Mouse (Mus musculus) embryonic facial prominence, embryonic 11.5 days (tissue): Measurements from ENCODE around the gene Gm28043. TPM values are rescaled to one million over a fixed set of nuclear protein-coding genes. Genes with fewer than 3 reads are reported as not detected.
"Not testable (repeated sequence)": the region's sequence is repeated elsewhere in the genome, so short reads cannot be mapped to it uniquely, and the experiment has no call there.

ENCODE experiments used
- ATAC-seq: fragments of 200-750 bp; cut with Nextera tagmentation; replicated peaks from 2 replicates; pipeline ENCODE4 v1.8.0; 2017; ENCODE audit warnings: low read depth; ENCODE audit not compliant: insufficient number of reproducible peaks, low FRiP score, low TSS enrichment
- DNase-seq: peaks from one replicate; pipeline ENCODE4 v3.0.0-alpha.2; 2015; ENCODE audit warnings: low spot score
- H3K27ac ChIP-seq: fragments of 300-500 bp; sonication (generic); replicated peaks from 2 replicates; pipeline ENCODE4 v1.5.1; 2014; ENCODE audit warnings: mild to moderate bottlenecking, low read depth, low read length, control low read depth
- H3K27me3 ChIP-seq: fragments of 300-500 bp; sonication (generic); 2 replicates; pipeline ENCODE4 v1.6.1; 2014; ENCODE audit warnings: mild to moderate bottlenecking, low read length, moderate library complexity, mixed read lengths; ENCODE audit not compliant: control insufficient read depth, insufficient read depth
- H3K36me3 ChIP-seq: fragments of 300-500 bp; sonication (generic); replicated peaks from 2 replicates; pipeline ENCODE4 v1.6.1; 2014; ENCODE audit warnings: low read depth, mild to moderate bottlenecking, low read length, moderate library complexity, mixed read lengths; ENCODE audit not compliant: control insufficient read depth, insufficient read depth
- H3K4me1 ChIP-seq: fragments of 300-500 bp; sonication (generic); 2 replicates; pipeline ENCODE4 v1.6.1; 2014; ENCODE audit warnings: low read length, mixed read lengths; ENCODE audit not compliant: control insufficient read depth, insufficient read depth
- H3K4me2 ChIP-seq: fragments of 300-500 bp; sonication (generic); 2 replicates; pipeline ENCODE4 v1.6.1; 2014; ENCODE audit warnings: low read depth, mild to moderate bottlenecking, control low read depth, low read length, moderate library complexity
- H3K4me3 ChIP-seq: fragments of 300-500 bp; sonication (generic); 2 replicates; pipeline ENCODE4 v1.5.1; 2014; ENCODE audit warnings: low read depth, low read length, control low read depth
- H3K9ac ChIP-seq: fragments of 300-500 bp; sonication (generic); replicated peaks from 2 replicates; pipeline ENCODE4 v1.6.1; 2014; ENCODE audit warnings: mild to moderate bottlenecking, control low read depth, low read length
- H3K9me3 ChIP-seq: fragments of 300-500 bp; sonication (generic); replicated peaks from 2 replicates; pipeline ENCODE4 v1.6.1; 2016; ENCODE audit warnings: mild to moderate bottlenecking, low read length, inconsistent platforms, mixed read lengths; ENCODE audit not compliant: control insufficient read depth
- WGBS: fragments of 180-500 bp; shearing (Covaris S2); extraction: QIAGEN DNeasy Blood & Tissue Kit; methylation state at CpG from one replicate; pipeline ENCODE4 v1.1.7; 2014; 5-methylcytosine and 5-hydroxymethylcytosine counted together
- polyA plus RNA-seq: library from polyadenylated mRNA; unstranded; fragments of >200 nt; fragmentation: Nextera tagmentation; extraction: Ambion mirVana; gene quantifications from 2 replicates; pipeline ENCODE4 v1.2.1, GENCODE M21; 2014

Gm28043 gene
- polyA plus RNA-seq, 1 experiment from 2014 or later: 2.1 TPM

DNA sequence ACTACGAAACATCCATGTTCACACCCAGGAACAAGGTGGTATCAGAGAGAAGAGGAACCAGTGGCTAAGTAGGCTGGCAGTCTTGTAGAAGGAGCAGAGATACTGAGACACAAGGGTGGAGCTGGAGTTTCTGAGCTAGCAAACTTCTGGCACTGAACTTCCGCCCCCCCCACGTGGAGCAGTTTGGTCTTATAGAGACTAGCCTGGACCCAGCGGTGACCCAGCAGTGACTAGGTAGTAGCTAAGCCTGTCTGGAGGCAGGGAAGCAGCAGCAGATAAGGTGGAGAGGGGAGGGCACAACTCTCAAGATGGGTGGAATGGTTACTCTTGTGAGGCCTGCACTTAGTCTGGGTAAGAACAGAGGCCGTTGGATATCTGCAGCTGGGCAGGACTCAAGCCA lies 94.1 kb downstream of the Gm28043 start:
- H3K4me1 ChIP-seq: no peaks in the 10 kb centered on the region; the same call in 1 of the 2 replicates
- H3K27me3 ChIP-seq: no peaks in the 10 kb centered on the region

DNA sequence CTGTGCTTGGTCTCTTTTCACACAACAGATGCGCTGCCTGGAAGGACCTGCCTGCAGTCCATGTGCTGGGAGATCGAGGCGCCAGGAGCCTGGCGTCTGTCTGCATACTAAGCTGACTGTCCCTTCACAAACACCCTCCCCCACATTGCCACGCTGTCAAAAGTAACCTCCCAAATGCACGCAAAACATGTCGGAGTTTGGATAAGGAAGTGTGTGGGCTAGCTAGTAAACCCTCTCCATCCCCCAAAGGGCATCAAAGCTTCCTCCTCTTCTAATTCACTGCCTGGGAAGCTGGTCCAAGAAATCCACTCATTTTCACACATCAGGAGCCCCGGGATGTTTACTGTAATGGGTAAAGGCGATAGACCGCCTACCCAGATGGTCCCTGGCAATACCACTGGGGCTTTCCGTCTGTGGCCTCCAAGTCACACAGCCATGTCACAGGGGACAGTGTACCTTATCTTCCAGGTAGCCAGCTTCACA lies 95.9 kb downstream of the Gm28043 start:
- Histone ChIP-seq H3K36me3 (no peaks in the 10 kb centered on the region; the same call in 1 of the 2 replicates), H3K27ac (no peak overlapping the region), H3K9me3 (no peaks in the 10 kb centered on the region), H3K9ac (no peak overlapping the region), H3K27me3 (no peaks in the 10 kb centered on the region), H3K4me3 (no peak overlapping the region), H3K4me1 (no peaks in the 10 kb centered on the region; the same call in 1 of the 2 replicates), H3K4me2 (no peak overlapping the region)
- DNase-seq (no peak), ATAC-seq (no peak)
- WGBS: 77% methylated on average over 11 of the region's 11 CpGs

More for the DNA sequence above, 94.1 kb downstream of the Gm28043 start:
- DNase-seq: no peak
- no peak overlapping the region for H3K4me3 ChIP-seq
- WGBS: 79% methylated on average over 5 of the region's 5 CpGs
- no peak for ATAC-seq
- no peak overlapping the region for H3K27ac ChIP-seq
- H3K9me3 ChIP-seq: no peaks in the 10 kb centered on the region
- H3K9ac ChIP-seq: no peak overlapping the region
- H3K36me3 ChIP-seq: no peaks in the 10 kb centered on the region; the same call in 1 of the 2 replicates
- no peak overlapping the region for H3K4me2 ChIP-seq

DNA sequence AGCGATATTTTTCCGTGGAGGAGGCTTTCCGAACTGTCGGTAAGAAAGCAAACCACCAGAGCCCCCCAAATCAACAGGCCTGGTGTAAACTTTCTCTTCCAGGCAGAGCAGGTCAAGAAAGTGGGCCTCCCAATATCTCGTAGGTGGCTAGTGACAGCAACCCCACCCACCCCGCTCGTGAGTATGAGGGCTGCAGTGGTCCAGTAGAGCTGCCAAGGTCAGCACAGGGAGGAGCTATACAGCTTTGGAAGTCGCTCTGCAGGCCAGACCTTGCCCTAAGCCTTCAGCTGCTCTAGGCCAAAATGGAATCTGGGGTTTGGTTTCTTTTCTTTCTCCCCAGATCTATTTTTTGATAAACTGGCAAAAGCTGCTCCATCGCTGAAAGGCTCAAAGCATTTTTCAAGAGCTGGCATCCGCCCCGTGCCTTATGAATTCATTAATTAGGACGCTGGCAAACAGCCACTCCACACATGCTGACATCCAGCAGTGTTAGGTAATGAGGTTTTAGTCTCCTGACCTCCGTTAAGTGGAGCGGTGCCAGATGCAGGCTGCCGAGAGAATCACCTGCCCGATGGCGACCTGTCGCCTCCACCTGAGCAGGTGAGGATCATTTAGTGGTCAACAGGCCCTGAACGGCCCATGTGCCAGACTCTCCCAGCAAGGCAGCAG lies 96.5 kb downstream of the Gm28043 start:
- Histone ChIP-seq H3K9me3 (no peaks in the 10 kb centered on the region), H3K4me3 (no peak overlapping the region), H3K4me2 (no peak overlapping the region), H3K27me3 (no peaks in the 10 kb centered on the region), H3K9ac (no peak overlapping the region), H3K4me1 (no peaks in the 10 kb centered on the region; the same call in 1 of the 2 replicates), H3K27ac (no peak overlapping the region), H3K36me3 (no peaks in the 10 kb centered on the region; the same call in 1 of the 2 replicates)
- DNase-seq (no peak), ATAC-seq (no peak)
- 84% methylated on average over 19 of the region's 19 CpGs for WGBS

DNA sequence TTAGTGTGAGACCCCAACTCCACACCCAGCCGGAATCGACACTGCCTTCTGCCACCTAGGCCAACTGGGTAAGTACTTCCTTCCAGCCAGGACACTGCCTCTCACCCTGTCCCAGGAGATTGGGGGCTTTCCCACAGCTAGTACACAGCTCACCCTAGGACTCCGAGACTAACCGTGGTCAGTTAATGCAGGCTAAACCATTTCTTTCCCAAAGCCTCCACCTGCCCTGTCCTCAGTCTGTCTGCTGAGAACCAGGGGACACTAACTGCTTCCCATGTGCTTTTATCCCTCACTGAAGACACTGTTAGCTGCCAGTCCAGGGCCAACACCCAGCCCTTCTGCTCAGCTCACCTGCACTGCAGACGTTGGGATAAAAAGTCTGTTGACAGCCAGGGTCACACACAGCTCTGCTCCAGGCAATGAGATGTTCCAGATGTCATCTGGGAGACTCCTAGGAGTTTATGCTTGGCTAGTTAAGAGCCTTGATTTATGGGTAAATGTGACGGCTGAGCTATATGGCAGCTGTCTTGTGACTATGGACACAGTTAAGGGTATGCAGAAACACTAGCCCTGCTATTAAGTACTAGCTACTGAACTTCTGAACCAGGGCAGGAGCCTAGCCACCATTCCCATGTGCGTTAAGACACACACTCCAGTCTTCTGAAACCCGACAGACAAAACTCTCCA lies 97.2 kb downstream of the Gm28043 start:
- H3K27ac ChIP-seq: no peak overlapping the region
- H3K36me3 ChIP-seq: no peaks in the 10 kb centered on the region; the same call in 1 of the 2 replicates
- no peak overlapping the region for H3K4me2 ChIP-seq
- no peak overlapping the region for H3K4me3 ChIP-seq
- H3K27me3 ChIP-seq: no peaks in the 10 kb centered on the region
- H3K4me1 ChIP-seq: no peaks in the 10 kb centered on the region; the same call in 1 of the 2 replicates
- H3K9ac ChIP-seq: no peak overlapping the region
- no peaks in the 10 kb centered on the region for H3K9me3 ChIP-seq
- DNase-seq: no peak
- 76% methylated on average over 8 of the region's 8 CpGs for WGBS
- no peak for ATAC-seq

DNA sequence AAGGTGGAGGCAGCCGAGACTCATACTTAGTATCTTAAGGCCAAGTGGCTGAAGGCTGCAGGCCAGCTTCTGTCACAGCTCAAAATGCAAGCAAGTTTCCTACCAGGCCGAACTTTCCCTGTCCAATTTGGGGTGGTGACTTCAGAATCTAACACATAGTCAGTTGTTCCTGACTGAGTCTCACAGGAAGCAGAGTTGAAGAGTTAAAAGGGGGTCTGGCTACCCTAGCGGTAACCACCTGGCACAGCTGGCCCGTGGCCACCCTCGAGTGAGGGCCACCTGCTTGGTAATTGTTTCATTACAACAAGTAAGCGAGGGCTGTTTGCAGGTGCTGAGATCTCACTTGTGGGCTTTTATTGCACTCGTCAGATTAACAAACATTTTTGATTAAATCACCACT lies 97.9 kb downstream of the Gm28043 start:
- ATAC-seq (no peak), DNase-seq (no peak)
- no peaks in the 10 kb centered on the region for H3K9me3 ChIP-seq
- no peak overlapping the region for H3K4me3 ChIP-seq
- no peak overlapping the region for H3K4me2 ChIP-seq
- no peak overlapping the region for H3K9ac ChIP-seq
- no peaks in the 10 kb centered on the region; the same call in 1 of the 2 replicates for H3K36me3 ChIP-seq
- H3K27me3 ChIP-seq: no peaks in the 10 kb centered on the region
- H3K4me1 ChIP-seq: no peaks in the 10 kb centered on the region; the same call in 1 of the 2 replicates
- H3K27ac ChIP-seq: no peak overlapping the region
- WGBS: 66% methylated on average over 7 of the region's 7 CpGs

DNA sequence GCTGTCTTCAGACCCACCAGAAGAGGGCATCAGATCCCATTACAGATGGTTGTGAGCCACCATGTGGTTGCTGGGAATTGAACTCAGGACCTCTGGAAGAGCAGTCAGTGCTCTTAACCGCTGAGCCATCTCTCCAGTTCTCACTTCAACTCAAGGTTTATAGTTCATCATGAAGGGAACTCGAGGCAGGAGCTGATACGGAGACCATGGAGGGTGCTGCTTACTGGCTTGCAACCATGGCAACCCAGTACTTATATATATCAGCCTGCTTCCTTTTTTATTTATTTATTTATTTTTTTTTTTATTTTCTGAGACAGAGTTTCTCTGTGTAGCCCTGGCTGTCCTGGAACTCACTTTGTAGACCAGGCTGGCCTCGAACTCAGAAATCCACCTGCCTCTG lies 99.1 kb downstream of the Gm28043 start:
- not testable (repeated sequence) for ATAC-seq, H3K36me3 ChIP-seq, H3K27ac ChIP-seq, H3K9me3 ChIP-seq, H3K9ac ChIP-seq, DNase-seq, H3K4me1 ChIP-seq, H3K4me3 ChIP-seq, H3K4me2 ChIP-seq, H3K27me3 ChIP-seq
- WGBS: 96% methylated on average over 4 of the region's 4 CpGs

DNA sequence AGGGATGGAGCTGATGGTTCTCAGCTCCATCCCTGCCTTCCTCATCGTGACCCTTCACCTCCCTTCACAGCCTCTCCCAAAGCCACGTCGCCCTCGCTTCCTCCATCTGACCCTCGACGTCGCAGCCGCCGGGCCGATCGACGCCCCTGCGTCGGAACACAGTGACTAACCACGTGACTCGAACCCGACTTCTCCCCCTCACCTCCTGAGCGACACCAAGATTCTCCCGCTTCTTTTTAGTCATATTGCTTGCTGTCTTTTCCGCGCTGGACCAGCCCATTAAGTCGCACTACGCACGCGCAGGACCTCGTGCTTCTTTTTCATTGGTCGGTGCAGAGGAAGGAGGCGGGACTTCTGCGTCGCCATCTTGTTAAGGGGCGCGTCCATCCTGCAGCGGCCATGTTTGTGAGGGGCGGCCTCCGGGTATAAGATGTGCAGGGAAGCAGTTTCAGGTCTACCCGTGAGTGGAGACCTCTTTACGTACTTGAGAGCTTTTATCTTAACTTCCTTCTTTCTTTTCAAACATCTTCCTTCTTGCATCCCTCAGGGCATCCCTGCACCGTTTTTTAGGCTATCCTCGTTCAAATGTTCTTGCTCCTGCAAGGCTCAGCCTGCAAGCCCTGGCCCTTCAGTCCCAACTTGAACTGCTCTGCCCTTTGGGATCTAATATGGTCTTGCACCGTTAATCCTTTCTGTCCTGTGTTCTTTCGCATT lies 102.2 kb downstream of the Gm28043 start, which contains the start of gene Ccdc167:
Gene Ccdc167, minus strand, starts transcription at position 313 of the 714 bp plus-strand sequence.
- no peaks in the 10 kb centered on the region for H3K4me1 ChIP-seq
- H3K4me2 ChIP-seq: peak within 1 kb of the TSS; percentile 51
- no peak within 1 kb of the TSS for H3K27ac ChIP-seq
- DNase-seq (peak; percentile 98), ATAC-seq (peak; percentile 88)
- peak within 1 kb of the TSS; percentile 31 for H3K4me3 ChIP-seq
- WGBS: 6% methylated on average over 41 of the region's 41 CpGs
- no peaks in the 10 kb centered on the region for H3K9me3 ChIP-seq
- H3K27me3 ChIP-seq: no peaks in the 10 kb centered on the region
- peak within 1 kb of the TSS; percentile 58 for H3K9ac ChIP-seq
- no peaks in the 10 kb centered on the region for H3K36me3 ChIP-seq
